Mouse (Mus musculus) stomach, embryonic 14.5 days (tissue): Measurements from ENCODE around the gene Ackr3. TPM values are rescaled to one million over a fixed set of nuclear protein-coding genes. Genes with fewer than 3 reads are reported as not detected.
A peak's percentile ranks its signal among the peaks of the same experiment; 100 is the strongest.

ENCODE experiments used
- ATAC-seq: fragments of 200-750 bp; cut with Nextera tagmentation; 2 replicates; pipeline ENCODE4 v1.8.0; 2017; ENCODE audit warnings: low read depth, moderate TSS enrichment; ENCODE audit not compliant: insufficient number of reproducible peaks, insufficient read depth, low FRiP score
- H3K27ac ChIP-seq: fragments of 300-500 bp; sonication (generic); 2 replicates; pipeline ENCODE4 v1.5.1; 2014; ENCODE audit warnings: mild to moderate bottlenecking, low read length, moderate library complexity, mixed read lengths
- H3K27me3 ChIP-seq: fragments of 300-500 bp; sonication (generic); 2 replicates; pipeline ENCODE4 v1.6.1; 2014; ENCODE audit warnings: low read length, control low read depth, mixed read lengths; ENCODE audit not compliant: control insufficient read depth, insufficient read depth
- H3K36me3 ChIP-seq: fragments of 300-500 bp; sonication (generic); 2 replicates; pipeline ENCODE4 v1.6.1; 2014; ENCODE audit warnings: mild to moderate bottlenecking, control low read depth, low read length, moderate library complexity, mixed read lengths; ENCODE audit not compliant: control insufficient read depth, insufficient read depth
- H3K4me1 ChIP-seq: fragments of 300-500 bp; sonication (generic); 2 replicates; pipeline ENCODE4 v1.6.1; 2014; ENCODE audit warnings: low read length, control low read depth, mixed read lengths; ENCODE audit not compliant: control insufficient read depth, insufficient read depth
- H3K4me2 ChIP-seq: fragments of 300-500 bp; sonication (generic); replicated peaks from 2 replicates; pipeline ENCODE4 v1.6.1; 2014; ENCODE audit warnings: low read depth, low read length, control low read depth
- H3K4me3 ChIP-seq: fragments of 300-500 bp; sonication (generic); 2 replicates; pipeline ENCODE4 v1.5.1; 2014; ENCODE audit warnings: low read depth, low read length, control low read depth
- H3K9ac ChIP-seq: fragments of 300-500 bp; sonication (generic); replicated peaks from 2 replicates; pipeline ENCODE4 v1.6.1; 2014; ENCODE audit warnings: low read depth, mild to moderate bottlenecking, control low read depth, low read length, moderate library complexity, mixed read lengths
- H3K9me3 ChIP-seq: fragments of 300-500 bp; sonication (generic); 2 replicates; pipeline ENCODE4 v1.6.1; 2016; ENCODE audit warnings: low read depth, low read length, control low read depth; ENCODE audit not compliant: control insufficient read depth
- WGBS: fragments of 180-500 bp; shearing (Covaris S2); extraction: QIAGEN DNeasy Blood & Tissue Kit; methylation state at CpG from one replicate; pipeline ENCODE4 v1.1.7; 2014; 5-methylcytosine and 5-hydroxymethylcytosine counted together
- polyA plus RNA-seq: library from polyadenylated mRNA; unstranded; fragments of >200 nt; fragmentation: Nextera tagmentation; extraction: Ambion mirVana; gene quantifications from 2 replicates; pipeline ENCODE4 v1.2.1, GENCODE M21; 2014

Gene Ackr3
- polyA plus RNA-seq, 1 experiment from 2014 or later = 37.0 TPM

GRCm38 (mm10) chr1:90223006-90223405 lies 19.2 kb downstream of the Ackr3 start:
- no peaks in the 10 kb centered on the region for H3K36me3 ChIP-seq
- peaks cover 2% of the 10 kb centered on the region; the same call in 1 of the 2 replicates for H3K9me3 ChIP-seq
- no peak overlapping the region for H3K4me3 ChIP-seq
- no peak for ATAC-seq
- H3K4me2 ChIP-seq = no peak overlapping the region
- H3K4me1 ChIP-seq = peaks cover 6% of the 10 kb centered on the region
- H3K27me3 ChIP-seq = no peaks in the 10 kb centered on the region
- H3K27ac ChIP-seq = no peak overlapping the region
- 78% methylated on average over 2 of the region's 2 CpGs for WGBS
- no peak overlapping the region for H3K9ac ChIP-seq

GRCm38 (mm10) chr1:90225603-90226254 lies 21.9 kb downstream of the Ackr3 start:
- H3K4me3 ChIP-seq = no peak overlapping the region
- H3K27me3 ChIP-seq = no peaks in the 10 kb centered on the region
- peak; percentile 62 for ATAC-seq
- WGBS = 36% methylated on average over 9 of the region's 9 CpGs
- H3K4me1 ChIP-seq = peaks cover 15% of the 10 kb centered on the region
- no peak overlapping the region for H3K4me2 ChIP-seq
- no peak overlapping the region for H3K27ac ChIP-seq
- H3K9ac ChIP-seq = no peak overlapping the region
- H3K36me3 ChIP-seq = no peaks in the 10 kb centered on the region
- H3K9me3 ChIP-seq = no peaks in the 10 kb centered on the region

- Histone ChIP-seq H3K36me3 (no peaks in the 10 kb centered on the region), H3K4me3 (no peak overlapping the region), H3K27me3 (no peaks in the 10 kb centered on the region), H3K4me2 (no peak overlapping the region), H3K9ac (no peak overlapping the region), H3K4me1 (peaks cover 15% of the 10 kb centered on the region), H3K27ac (no peak overlapping the region), H3K9me3 (no peaks in the 10 kb centered on the region)
- 0 out of 2 replicates have a peak, but pooled peaks have one; percentile 43 for ATAC-seq
- 27% methylated on average over 12 of the region's 12 CpGs for WGBS
Measured at GRCm38 (mm10) chr1:90227684-90228322, 24.0 kb downstream of the Ackr3 start.

- H3K9me3 ChIP-seq = no peaks in the 10 kb centered on the region
- no peak overlapping the region for H3K27ac ChIP-seq
- H3K4me1 ChIP-seq = peaks cover 15% of the 10 kb centered on the region
- H3K4me3 ChIP-seq = no peak overlapping the region
- ATAC-seq = no peak
- no peak overlapping the region for H3K9ac ChIP-seq
- H3K36me3 ChIP-seq = no peaks in the 10 kb centered on the region
- no peak overlapping the region for H3K4me2 ChIP-seq
- no peaks in the 10 kb centered on the region for H3K27me3 ChIP-seq
- WGBS = 32% methylated on average over 9 of the region's 9 CpGs
Measured at GRCm38 (mm10) chr1:90228323-90228697, 24.5 kb downstream of the Ackr3 start.

GRCm38 (mm10) chr1:90230611-90231010 lies 26.8 kb downstream of the Ackr3 start:
- Histone ChIP-seq H3K36me3 (no peaks in the 10 kb centered on the region), H3K9me3 (no peaks in the 10 kb centered on the region), H3K4me1 (peaks cover 15% of the 10 kb centered on the region), H3K4me3 (no peak overlapping the region), H3K9ac (no peak overlapping the region), H3K27ac (no peak overlapping the region), H3K4me2 (no peak overlapping the region), H3K27me3 (no peaks in the 10 kb centered on the region)
- ATAC-seq = no peak
- 79% methylated on average over 4 of the region's 4 CpGs for WGBS

GRCm38 (mm10) chr1:90231591-90232490 lies 28.1 kb downstream of the Ackr3 start:
- ATAC-seq = no peak
- Histone ChIP-seq H3K4me1 (peaks cover 15% of the 10 kb centered on the region), H3K4me3 (no peak overlapping the region), H3K27me3 (no peaks in the 10 kb centered on the region), H3K9me3 (no peaks in the 10 kb centered on the region), H3K4me2 (no peak overlapping the region), H3K27ac (no peak overlapping the region), H3K36me3 (no peaks in the 10 kb centered on the region), H3K9ac (no peak overlapping the region)
- 57% methylated on average over 22 of the region's 22 CpGs for WGBS

GRCm38 (mm10) chr1:90232491-90232885 lies 28.7 kb downstream of the Ackr3 start:
- Histone ChIP-seq H3K9ac (no peak overlapping the region), H3K36me3 (no peaks in the 10 kb centered on the region), H3K9me3 (no peaks in the 10 kb centered on the region), H3K27ac (no peak overlapping the region), H3K4me1 (peaks cover 14% of the 10 kb centered on the region), H3K27me3 (no peaks in the 10 kb centered on the region), H3K4me2 (no peak overlapping the region), H3K4me3 (no peak overlapping the region)
- ATAC-seq = no peak

- WGBS = 63% methylated on average over 11 of the region's 11 CpGs
- Histone ChIP-seq H3K27me3 (no peaks in the 10 kb centered on the region), H3K36me3 (no peaks in the 10 kb centered on the region), H3K27ac (no peak overlapping the region), H3K9me3 (no peaks in the 10 kb centered on the region), H3K4me1 (no peaks in the 10 kb centered on the region), H3K4me2 (no peak overlapping the region), H3K4me3 (no peak overlapping the region), H3K9ac (no peak overlapping the region)
- no peak for ATAC-seq
Measured at GRCm38 (mm10) chr1:90234620-90235054, 30.9 kb downstream of the Ackr3 start.
